Mouse (Mus musculus) lung, postnatal 0 days (tissue): ENCODE data around the gene Lrrc74a.

ENCODE experiments used
- CTCF ChIP-seq: IDR thresholded peaks from 2 replicates; pipeline ENCODE4 v1.5.1; 2016; ENCODE audit warnings: antibody characterized with exemption, mild to moderate bottlenecking
- EP300 ChIP-seq: IDR thresholded peaks from 2 replicates; pipeline ENCODE4 v1.6.1; 2016; ENCODE audit warnings: antibody characterized with exemption, mild to moderate bottlenecking, control low read depth

- TF ChIP-seq CTCF (no peak), EP300 (no peak)
These were observed 78.6 kb downstream of the Lrrc74a start for GRCm38 (mm10) chr12:86812782-86813181.
